Mouse (Mus musculus) forebrain, embryonic 13.5 days (tissue): Measurements from ENCODE around the gene Nectin4. TPM values are rescaled to one million over a fixed set of nuclear protein-coding genes. Genes with fewer than 3 reads are reported as not detected.

Experiments
- ATAC-seq: fragments of 200-750 bp; cut with Nextera tagmentation; 2 replicates; pipeline ENCODE4 v1.8.0; 2017
- H3K27ac ChIP-seq: fragments of 300-500 bp; sonication (generic); 2 replicates; pipeline ENCODE4 v1.5.1; 2015; ENCODE audit warnings: inconsistent platforms, mild to moderate bottlenecking, moderate library complexity
- H3K27me3 ChIP-seq: fragments of 300-500 bp; sonication (generic); 2 replicates; pipeline ENCODE4 v1.6.1; 2015; ENCODE audit warnings: mild to moderate bottlenecking, inconsistent platforms
- H3K36me3 ChIP-seq: fragments of 300-500 bp; sonication (generic); 2 replicates; pipeline ENCODE4 v1.6.1; 2015; ENCODE audit warnings: mild to moderate bottlenecking, inconsistent platforms; ENCODE audit not compliant: poor library complexity, severe bottlenecking
- H3K4me1 ChIP-seq: fragments of 300-500 bp; sonication (generic); 2 replicates; pipeline ENCODE4 v1.6.1; 2015; ENCODE audit warnings: inconsistent platforms
- H3K4me2 ChIP-seq: fragments of 300-500 bp; sonication (generic); 2 replicates; pipeline ENCODE4 v1.6.1; 2015; ENCODE audit warnings: inconsistent platforms, mild to moderate bottlenecking, moderate library complexity
- H3K4me3 ChIP-seq: fragments of 300-500 bp; sonication (generic); 2 replicates; pipeline ENCODE4 v1.5.1; 2015; ENCODE audit warnings: mild to moderate bottlenecking, inconsistent platforms
- H3K9ac ChIP-seq: fragments of 300-500 bp; sonication (generic); 2 replicates; pipeline ENCODE4 v1.6.1; 2015; ENCODE audit warnings: mild to moderate bottlenecking, inconsistent platforms
- H3K9me3 ChIP-seq: fragments of 300-500 bp; sonication (generic); replicated peaks from 2 replicates; pipeline ENCODE4 v1.6.1; 2016; ENCODE audit warnings: inconsistent platforms
- WGBS: fragments of 180-500 bp; shearing (Covaris S2); methylation state at CpG from one replicate; pipeline ENCODE4 v1.1.7; 2015; 5-methylcytosine and 5-hydroxymethylcytosine counted together
- polyA plus RNA-seq: library from polyadenylated mRNA; unstranded; fragments of >200 nt; fragmentation: Nextera tagmentation; extraction: Ambion mirVana; gene quantifications from 2 replicates; pipeline ENCODE4 v1.2.1, GENCODE M21; 2015

Nectin4 gene
- polyA plus RNA-seq, 1 experiment from 2014 or later = 0.32 TPM

GRCm38 (mm10) chr1:171388376-171389102, 18.6 kb downstream of the Nectin4 start, which contains the start of gene Arhgap30:
Arhgap30 (plus strand) TSS chr1:171388954.
- no peak within 1 kb of the TSS for H3K27ac ChIP-seq
- no peak within 1 kb of the TSS for H3K9ac ChIP-seq
- no peaks in the 10 kb centered on the region for H3K27me3 ChIP-seq
- ATAC-seq = no peak
- no peaks in the 10 kb centered on the region for H3K9me3 ChIP-seq
- H3K4me2 ChIP-seq = no peak within 1 kb of the TSS
- WGBS = 83% methylated on average over 15 of the region's 15 CpGs
- no peaks in the 10 kb centered on the region for H3K4me1 ChIP-seq
- no peak within 1 kb of the TSS for H3K4me3 ChIP-seq
- no peaks in the 10 kb centered on the region for H3K36me3 ChIP-seq

GRCm38 (mm10) chr1:171390101-171390500, 20.2 kb downstream of the Nectin4 start:
- Histone ChIP-seq H3K4me1 (no peaks in the 10 kb centered on the region), H3K27ac (no peak overlapping the region), H3K4me3 (no peak overlapping the region), H3K27me3 (no peaks in the 10 kb centered on the region), H3K4me2 (no peak overlapping the region), H3K36me3 (no peaks in the 10 kb centered on the region), H3K9ac (no peak overlapping the region), H3K9me3 (no peaks in the 10 kb centered on the region)
- no peak for ATAC-seq
- WGBS = 82% methylated on average over 4 of the region's 4 CpGs

- Histone ChIP-seq H3K4me3 (no peak overlapping the region), H3K27ac (no peak overlapping the region), H3K4me2 (no peak overlapping the region), H3K9ac (no peak overlapping the region), H3K4me1 (no peaks in the 10 kb centered on the region), H3K9me3 (no peaks in the 10 kb centered on the region), H3K36me3 (no peaks in the 10 kb centered on the region), H3K27me3 (peaks cover 10% of the 10 kb centered on the region; the same call in 1 of the 2 replicates)
- WGBS = 79% methylated on average over 4 of the region's 4 CpGs
- no peak for ATAC-seq
These were observed 31.9 kb downstream of the Nectin4 start for GRCm38 (mm10) chr1:171401821-171402220.

GRCm38 (mm10) chr1:171402991-171403390, 33.1 kb downstream of the Nectin4 start:
- WGBS = 89% methylated on average over 9 of the region's 9 CpGs
- no peak overlapping the region for H3K4me3 ChIP-seq
- H3K9ac ChIP-seq = no peak overlapping the region
- no peaks in the 10 kb centered on the region for H3K9me3 ChIP-seq
- H3K4me2 ChIP-seq = no peak overlapping the region
- ATAC-seq = no peak
- no peaks in the 10 kb centered on the region for H3K36me3 ChIP-seq
- H3K27ac ChIP-seq = no peak overlapping the region
- H3K27me3 ChIP-seq = peaks cover 16% of the 10 kb centered on the region; the same call in 1 of the 2 replicates
- H3K4me1 ChIP-seq = no peaks in the 10 kb centered on the region

DNA sequence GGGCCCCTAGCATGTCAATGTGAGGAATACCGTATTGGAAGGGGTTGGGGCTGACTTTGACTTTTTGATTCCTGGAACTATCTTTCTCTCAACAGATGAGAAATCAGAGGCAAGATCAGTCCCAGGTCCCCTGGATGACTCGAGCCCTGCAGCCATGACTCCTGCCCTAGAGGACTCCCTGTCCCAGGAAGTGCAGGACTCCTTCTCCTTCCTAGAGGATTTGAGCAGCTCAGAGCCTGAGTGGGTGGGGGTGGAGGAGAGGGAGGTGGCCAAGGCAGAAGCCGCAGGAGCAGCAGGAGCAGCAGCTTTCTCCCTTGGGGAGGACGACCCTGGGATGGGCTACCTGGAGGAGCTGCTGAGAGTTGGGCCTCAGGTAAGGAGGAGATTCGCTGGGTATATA, 37.4 kb downstream of the Nectin4 start:
- Histone ChIP-seq H3K4me1 (no peaks in the 10 kb centered on the region), H3K4me2 (no peak overlapping the region), H3K27ac (no peak overlapping the region), H3K9ac (no peak overlapping the region), H3K4me3 (no peak overlapping the region), H3K9me3 (no peaks in the 10 kb centered on the region), H3K27me3 (peaks cover 26% of the 10 kb centered on the region), H3K36me3 (no peaks in the 10 kb centered on the region)
- WGBS = 86% methylated on average over 5 of the region's 5 CpGs
- ATAC-seq = no peak

DNA sequence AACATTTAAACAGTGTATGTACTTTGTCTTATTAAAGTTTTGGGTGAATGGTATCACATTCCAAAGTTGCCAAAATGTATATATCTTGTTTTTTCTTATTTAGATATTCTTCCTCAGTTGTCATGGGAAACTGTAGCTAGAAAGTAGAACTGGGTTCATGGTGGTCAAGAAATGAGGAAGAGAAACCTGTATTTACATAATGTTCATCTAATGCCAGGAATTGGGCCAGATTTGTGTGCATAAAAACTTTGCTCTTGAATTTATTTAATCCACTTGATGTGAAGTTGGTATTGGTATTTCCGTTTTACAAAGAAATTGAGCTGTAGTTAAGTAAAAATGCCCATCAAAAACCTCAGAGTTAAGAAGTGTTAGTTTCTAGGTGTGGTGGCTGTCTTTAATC, 40.3 kb downstream of the Nectin4 start:
- 79% methylated on average over 1 of the region's 1 CpGs for whole genome bisulfite sequencing
- H3K9me3 ChIP-seq = no peaks in the 10 kb centered on the region
- H3K4me1 ChIP-seq = peaks cover 21% of the 10 kb centered on the region
- no peak for ATAC-seq
- no peak overlapping the region for H3K27ac ChIP-seq
- H3K9ac ChIP-seq = no peak overlapping the region
- H3K36me3 ChIP-seq = peaks cover 8% of the 10 kb centered on the region
- H3K4me3 ChIP-seq = 0 out of 2 replicates have a peak overlapping the region, but pooled peaks have one; percentile 92
- H3K27me3 ChIP-seq = peaks cover 26% of the 10 kb centered on the region
- H3K4me2 ChIP-seq = no peak overlapping the region

DNA sequence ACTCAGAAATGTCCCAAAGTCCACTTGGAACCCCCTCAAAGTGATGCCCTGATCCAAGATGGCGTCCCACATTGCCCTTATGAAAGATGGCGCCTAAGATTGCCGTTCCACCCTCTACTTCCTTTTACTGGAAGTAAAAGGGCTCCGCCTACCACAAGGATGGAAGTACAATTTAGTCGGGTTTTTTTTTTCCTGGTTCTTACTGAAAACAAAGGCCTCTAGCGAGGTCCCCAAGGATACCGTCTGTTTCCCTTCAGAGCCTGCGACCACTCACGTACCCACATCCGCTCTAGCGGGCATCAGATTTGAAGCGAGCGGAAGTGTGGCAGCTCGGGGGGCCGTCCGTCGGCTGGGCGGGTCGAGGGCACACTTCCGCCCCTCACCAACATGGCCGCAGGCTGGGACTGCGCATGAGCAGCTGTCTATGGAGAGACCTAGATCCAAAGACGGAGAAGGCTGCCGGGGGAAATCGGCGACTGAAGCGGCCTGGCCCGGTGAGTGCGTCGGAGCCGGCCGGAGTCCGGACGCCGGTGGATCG, 41.1 kb downstream of the Nectin4 start, which contains the start of gene Usf1:
Usf1 (plus strand) TSS at position 367 of the 538 bp plus-strand sequence.
- Histone ChIP-seq H3K36me3 (peaks cover 15% of the 10 kb centered on the region), H3K9me3 (no peaks in the 10 kb centered on the region), H3K4me1 (peaks cover 21% of the 10 kb centered on the region), H3K4me3 (peak within 1 kb of the TSS; percentile 92), H3K9ac (peak within 1 kb of the TSS; percentile 98), H3K4me2 (peak within 1 kb of the TSS; percentile 60), H3K27ac (peak within 1 kb of the TSS; percentile 92), H3K27me3 (peaks cover 23% of the 10 kb centered on the region)
- ATAC-seq = peak; percentile 97
- under 1% methylated on average over 36 of the region's 36 CpGs for WGBS

GRCm38 (mm10) chr1:171411492-171411941, 41.6 kb downstream of the Nectin4 start:
- Histone ChIP-seq H3K4me2 (peak overlapping the region; percentile 60), H3K27ac (peak overlapping the region; percentile 92), H3K27me3 (peaks cover 20% of the 10 kb centered on the region), H3K9ac (peak overlapping the region; percentile 98), H3K4me1 (peaks cover 21% of the 10 kb centered on the region), H3K4me3 (peak overlapping the region; percentile 92), H3K9me3 (no peaks in the 10 kb centered on the region), H3K36me3 (peaks cover 20% of the 10 kb centered on the region)
- ATAC-seq = peak; percentile 82
- under 1% methylated on average over 27 of the region's 39 CpGs for WGBS

DNA sequence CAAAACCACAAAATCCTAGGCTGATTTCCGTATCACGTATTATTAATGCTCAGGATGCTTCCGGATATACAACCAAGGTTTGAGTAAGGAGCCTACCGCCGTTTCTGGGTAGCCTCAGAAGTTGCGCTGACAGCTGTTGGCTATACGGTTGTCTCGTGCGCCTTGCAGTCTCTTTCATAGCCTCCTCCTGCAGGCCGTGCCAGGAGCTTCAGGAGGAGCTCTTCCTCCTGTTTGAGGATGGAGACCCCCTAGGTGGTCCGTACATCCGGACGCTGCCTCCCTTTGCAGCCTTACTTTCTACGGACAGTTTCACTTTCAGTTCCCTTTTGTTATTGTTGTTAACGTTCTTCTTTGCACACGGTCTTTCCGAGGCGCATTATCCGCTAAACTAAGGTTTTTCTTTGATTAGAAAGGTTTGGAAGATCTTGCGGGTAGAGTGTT, 42.1 kb downstream of the Nectin4 start:
- Histone ChIP-seq H3K4me1 (peaks cover 21% of the 10 kb centered on the region), H3K27ac (peak overlapping the region; percentile 92), H3K36me3 (peaks cover 25% of the 10 kb centered on the region), H3K4me2 (peak overlapping the region; percentile 60), H3K9me3 (no peaks in the 10 kb centered on the region), H3K27me3 (peaks cover 20% of the 10 kb centered on the region), H3K9ac (peak overlapping the region; percentile 98), H3K4me3 (peak overlapping the region; percentile 92)
- peak; percentile 39 for ATAC-seq
- WGBS = 2% methylated on average over 20 of the region's 20 CpGs

GRCm38 (mm10) chr1:171412446-171412845, 42.5 kb downstream of the Nectin4 start:
- Histone ChIP-seq H3K27ac (peak overlapping the region; percentile 92), H3K27me3 (peaks cover 19% of the 10 kb centered on the region), H3K36me3 (peaks cover 30% of the 10 kb centered on the region), H3K4me1 (peaks cover 21% of the 10 kb centered on the region), H3K4me2 (peak overlapping the region; percentile 60), H3K9me3 (no peaks in the 10 kb centered on the region), H3K4me3 (peak overlapping the region; percentile 92), H3K9ac (peak overlapping the region; percentile 98)
- whole genome bisulfite sequencing = 17% methylated on average over 3 of the region's 3 CpGs
- peak; percentile 11; the same call in 1 of the 2 replicates for ATAC-seq

GRCm38 (mm10) chr1:171413608-171414007, 43.7 kb downstream of the Nectin4 start:
- Histone ChIP-seq H3K4me2 (peak overlapping the region; percentile 60; the same call in 1 of the 2 replicates), H3K27ac (no peak overlapping the region), H3K9ac (0 out of 2 replicates have a peak overlapping the region, but pooled peaks have one; percentile 12), H3K36me3 (peaks cover 41% of the 10 kb centered on the region), H3K4me3 (peak overlapping the region; percentile 92; the same call in 1 of the 2 replicates), H3K27me3 (peaks cover 8% of the 10 kb centered on the region; the same call in 1 of the 2 replicates), H3K4me1 (peaks cover 21% of the 10 kb centered on the region), H3K9me3 (no peaks in the 10 kb centered on the region)
- ATAC-seq = no peak
- 75% methylated on average over 8 of the region's 8 CpGs for WGBS

GRCm38 (mm10) chr1:171418660-171419059, 48.8 kb downstream of the Nectin4 start, which contains the start of gene Tstd1:
Tstd1 (plus strand) TSS chr1:171418872.
- H3K36me3 ChIP-seq = peaks cover 72% of the 10 kb centered on the region
- ATAC-seq = no peak

More at GRCm38 (mm10) chr1:171418660-171419059, 48.8 kb downstream of the Nectin4 start, which contains the start of gene Tstd1:
- no peaks in the 10 kb centered on the region for H3K9me3 ChIP-seq
- no peak within 1 kb of the TSS for H3K9ac ChIP-seq
- no peak within 1 kb of the TSS for H3K4me2 ChIP-seq
- WGBS = 94% methylated on average over 5 of the region's 5 CpGs
- H3K4me1 ChIP-seq = peaks cover 9% of the 10 kb centered on the region
- H3K4me3 ChIP-seq = no peak within 1 kb of the TSS
- 0 out of 2 replicates have a peak within 1 kb of the TSS, but pooled peaks have one; percentile 10 for H3K27ac ChIP-seq
- H3K27me3 ChIP-seq = no peaks in the 10 kb centered on the region
